Mouse (Mus musculus) lung, postnatal 36 days (tissue): ENCODE measurements at regions not wholly inside any gene's neighbourhood (a gene's known extent, or its start where the extent isn't known, plus 50 kb on each side); places are given as distances from the start of the nearest gene placed in this dataset.

ENCODE experiments used
- DNase-seq: peaks from one replicate; pipeline ENCODE4 v3.0.0; 2022; ENCODE audit warnings: mixed read lengths

GRCm38 (mm10) chr6:117427351-117428142 lies 259.2 kb downstream of the Cxcl12 start:
- peak; percentile 25 for DNase-seq

GRCm38 (mm10) chr6:117428441-117428840 lies 260.1 kb downstream of the Cxcl12 start:
- DNase-seq = no peak

DNA sequence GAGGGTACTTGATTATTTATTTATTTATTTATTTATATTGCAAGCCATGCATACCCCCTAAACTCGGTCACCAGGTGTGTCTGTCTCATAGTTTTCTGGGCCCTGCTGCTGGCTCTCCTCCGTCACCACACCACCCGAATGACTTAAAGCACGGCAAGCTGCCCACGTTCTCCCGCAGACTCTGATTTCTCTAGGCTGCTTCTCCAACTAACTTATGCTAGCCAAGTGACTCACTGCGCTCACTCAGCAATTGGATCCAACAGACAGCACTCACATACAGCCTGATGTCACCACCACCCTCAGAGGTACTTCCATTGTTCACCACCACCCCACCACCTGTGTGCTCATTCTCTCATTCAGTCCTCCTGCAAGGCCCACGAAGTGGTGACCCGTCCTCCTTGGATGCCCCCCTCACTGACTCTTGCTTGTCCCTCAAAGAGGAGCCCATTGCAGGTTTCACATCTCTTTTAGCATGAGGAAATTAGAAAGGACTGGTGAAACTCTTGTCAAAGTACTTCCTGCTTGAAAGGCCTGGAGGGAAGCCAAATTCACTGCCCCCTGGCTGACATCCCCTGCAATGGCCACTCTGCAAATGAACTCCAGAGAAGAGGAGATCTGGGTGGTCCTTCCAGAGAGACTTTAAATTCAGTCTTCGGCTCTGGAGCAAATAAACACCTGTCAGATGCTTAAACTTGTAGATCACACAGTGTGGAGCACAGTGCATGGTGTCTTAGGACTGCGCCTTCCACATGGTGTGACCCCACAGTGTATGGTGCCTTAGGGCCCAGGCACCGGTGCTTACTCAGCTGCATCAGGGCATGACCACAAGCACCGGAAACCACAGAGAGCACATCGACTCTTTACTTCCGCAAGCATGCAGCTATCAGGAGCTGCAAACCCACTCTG lies 262.8 kb downstream of the Cxcl12 start:
- DNase-seq = peak; percentile 62

DNA sequence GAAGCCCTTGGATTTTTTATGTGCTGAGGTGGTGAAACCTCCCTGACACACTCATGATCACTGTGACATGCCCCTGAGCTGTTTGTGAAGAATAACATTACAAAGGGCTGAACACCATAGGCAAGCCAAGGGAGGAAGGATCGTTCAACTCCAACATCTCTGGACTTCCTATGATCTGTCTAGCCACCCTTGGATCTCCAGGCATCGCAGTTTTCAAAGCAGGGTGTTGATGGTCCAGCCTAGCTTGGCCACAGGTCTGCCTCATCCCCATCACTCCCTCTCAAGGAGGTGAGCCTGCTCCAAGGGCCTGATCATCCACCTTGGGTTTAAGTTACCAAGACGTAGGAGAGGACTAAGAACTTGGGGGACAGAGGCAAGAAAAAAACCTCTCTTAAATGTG lies 268.5 kb downstream of the Cxcl12 start:
- no peak for DNase-seq

DNA sequence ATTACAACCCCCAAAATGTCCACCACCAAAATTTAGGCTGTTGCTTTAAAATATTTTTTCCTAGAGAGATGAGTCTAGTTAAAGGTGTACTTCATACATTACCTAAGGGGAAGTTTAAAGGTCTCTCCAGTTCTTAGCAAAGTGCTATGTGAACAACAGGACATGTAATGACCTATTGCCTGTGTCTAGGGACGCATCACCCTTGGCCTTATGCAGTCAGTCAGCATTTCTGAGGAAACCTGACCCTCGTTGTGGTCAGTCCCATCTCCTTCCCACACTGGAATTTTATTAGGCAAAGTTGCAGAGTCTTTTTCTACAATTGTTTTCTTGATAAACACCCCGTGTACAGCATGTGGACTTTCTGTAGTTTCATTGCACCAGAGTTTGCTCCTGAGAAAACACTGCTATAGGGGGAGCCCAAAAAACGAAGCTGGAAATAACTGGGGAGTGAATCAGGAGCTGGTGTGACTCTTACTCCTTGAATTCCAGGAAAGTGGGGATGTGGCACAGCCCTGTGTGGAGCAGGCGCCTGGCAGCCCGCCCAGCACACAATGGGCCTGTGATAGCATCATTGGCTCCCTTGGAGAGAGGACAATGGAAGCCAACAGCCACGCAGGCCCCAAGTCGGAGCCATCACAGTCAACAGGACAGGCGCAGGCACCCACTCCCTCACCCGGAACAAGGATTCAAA lies 269.2 kb downstream of the Cxcl12 start:
- DNase-seq = peak; percentile 88

DNA sequence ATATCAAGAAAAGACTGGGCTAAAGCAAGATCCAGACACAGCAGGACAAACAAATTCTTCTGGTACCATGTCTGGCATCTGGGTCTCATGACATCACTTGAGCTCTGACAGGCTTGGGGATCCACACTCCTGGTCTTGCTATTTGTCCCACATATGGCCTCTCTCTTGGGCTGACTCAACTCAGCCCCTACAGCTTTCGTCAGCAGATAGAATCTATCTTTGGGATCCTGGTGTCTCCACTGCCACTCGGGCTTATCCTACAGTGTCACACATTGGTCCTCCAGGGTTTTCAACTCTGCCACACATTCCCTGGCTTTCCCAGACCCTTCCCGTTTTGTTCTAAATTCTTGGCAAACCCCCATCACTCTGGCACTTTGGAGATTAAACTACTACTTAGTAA lies 280.3 kb downstream of the Cxcl12 start:
- DNase-seq = no peak

- DNase-seq = peak; percentile 43
Measured at GRCm38 (mm10) chr6:117451001-117451400, 282.7 kb downstream of the Cxcl12 start.

DNA sequence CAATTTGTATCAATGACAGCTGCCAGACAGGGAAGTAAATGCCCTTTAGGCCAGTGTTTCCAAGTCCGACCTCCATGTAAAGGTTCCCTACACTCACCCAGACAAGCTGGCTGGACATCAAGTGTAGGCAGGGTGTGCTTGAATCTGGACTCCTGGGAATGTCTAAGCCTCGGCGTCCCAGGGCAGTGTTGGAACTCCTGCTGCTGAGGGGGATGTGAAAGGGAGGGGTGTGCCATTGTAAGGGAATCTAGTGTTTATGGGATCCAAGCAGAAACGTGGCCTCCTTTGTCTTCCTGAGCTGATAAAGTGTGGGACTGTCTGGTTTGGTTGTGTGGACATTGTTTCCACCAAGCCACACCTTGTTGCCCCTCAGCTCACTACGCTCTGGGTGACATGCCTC lies 291.9 kb downstream of the Cxcl12 start:
- DNase-seq = peak; percentile 58

DNA sequence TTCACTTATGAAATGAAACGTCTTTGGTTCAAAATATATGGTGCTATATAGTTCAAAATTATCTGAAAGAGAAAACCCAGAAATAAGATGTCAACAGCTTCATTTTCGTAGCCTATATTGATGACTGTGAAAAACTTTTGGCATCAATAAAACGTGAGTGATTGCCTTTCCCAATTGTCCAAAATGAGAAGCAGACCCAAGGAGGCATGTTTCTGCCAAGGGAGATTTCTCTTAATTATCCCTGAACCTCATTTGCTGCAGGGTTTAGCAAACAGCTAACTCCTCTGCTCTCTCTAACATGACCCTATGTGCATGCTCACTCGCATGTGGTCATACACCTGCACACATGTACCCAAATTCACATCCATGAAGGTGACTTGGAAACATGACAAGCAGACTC lies 296.8 kb downstream of the Cxcl12 start:
- no peak for DNase-seq

GRCm38 (mm10) chr6:117465606-117466174 lies 297.4 kb downstream of the Cxcl12 start:
- no peak for DNase-seq

DNA sequence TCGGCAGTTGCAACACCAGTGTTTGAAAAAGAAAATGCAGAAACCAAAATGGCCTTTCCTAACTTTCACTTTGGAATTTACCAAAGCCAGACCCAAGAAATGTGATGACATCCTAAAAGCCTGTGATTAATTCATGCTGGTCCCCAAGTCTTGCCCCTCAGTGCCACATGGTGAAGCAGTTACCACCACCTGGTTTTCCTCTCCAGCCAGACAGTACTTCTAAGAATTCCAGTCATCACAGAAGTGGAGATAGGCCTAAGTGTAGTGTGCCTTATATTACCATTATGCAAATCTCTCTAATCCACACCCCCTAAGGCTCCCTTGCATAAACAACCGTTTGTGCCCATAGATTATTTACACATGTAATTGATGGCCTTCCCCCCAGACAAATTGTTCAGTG lies 311.0 kb downstream of the Cxcl12 start:
- DNase-seq = no peak

DNA sequence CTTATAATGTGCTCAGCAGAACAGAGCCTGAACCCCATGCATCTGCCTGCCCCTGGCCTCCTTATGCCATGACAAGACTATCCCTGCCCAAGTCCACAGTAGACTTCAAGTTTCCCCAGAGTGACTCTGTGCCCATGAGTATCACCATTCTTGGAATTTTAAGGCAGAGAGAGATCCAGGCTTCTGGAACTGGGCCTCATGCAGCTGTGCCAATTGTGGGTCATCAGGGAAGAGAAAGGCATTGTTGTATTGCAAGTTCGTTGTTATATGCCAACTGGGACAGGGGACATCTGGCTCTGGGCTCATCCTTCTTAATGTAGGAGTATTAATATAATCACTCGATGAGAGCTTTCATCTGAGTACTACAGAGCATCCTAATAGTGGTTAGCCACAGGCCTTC lies 312.1 kb downstream of the Cxcl12 start:
- DNase-seq = no peak

GRCm38 (mm10) chr6:117489161-117489560 lies 320.8 kb downstream of the Cxcl12 start:
- no peak for DNase-seq

- DNase-seq = peak; percentile 5
Measured at GRCm38 (mm10) chr6:117489761-117490396, 321.5 kb downstream of the Cxcl12 start.

- DNase-seq = no peak
Measured at GRCm38 (mm10) chr6:117494971-117495370, 326.6 kb downstream of the Cxcl12 start.

GRCm38 (mm10) chr6:117497337-117497736 lies 329.0 kb downstream of the Cxcl12 start:
- DNase-seq = no peak

DNA sequence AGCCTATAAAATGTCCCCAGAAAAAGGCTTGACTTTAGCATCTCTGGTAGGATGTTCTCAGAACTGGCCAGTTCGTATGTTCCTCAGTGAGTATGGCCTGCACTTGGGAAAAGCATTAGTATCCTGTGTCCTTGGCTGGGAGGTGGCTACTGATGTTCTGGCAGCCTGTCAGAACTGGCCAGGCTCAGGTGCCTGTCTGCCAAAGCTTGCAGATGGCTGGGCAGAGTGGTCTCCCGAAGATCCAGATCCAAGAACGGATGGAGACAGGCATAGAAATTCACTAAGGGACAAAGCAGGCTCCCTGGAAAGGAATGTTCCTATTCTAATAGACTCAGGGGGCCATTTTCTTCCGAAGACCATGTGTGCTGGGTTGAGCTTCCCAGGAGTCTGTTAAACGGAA lies 329.6 kb downstream of the Cxcl12 start:
- no peak for DNase-seq

DNA sequence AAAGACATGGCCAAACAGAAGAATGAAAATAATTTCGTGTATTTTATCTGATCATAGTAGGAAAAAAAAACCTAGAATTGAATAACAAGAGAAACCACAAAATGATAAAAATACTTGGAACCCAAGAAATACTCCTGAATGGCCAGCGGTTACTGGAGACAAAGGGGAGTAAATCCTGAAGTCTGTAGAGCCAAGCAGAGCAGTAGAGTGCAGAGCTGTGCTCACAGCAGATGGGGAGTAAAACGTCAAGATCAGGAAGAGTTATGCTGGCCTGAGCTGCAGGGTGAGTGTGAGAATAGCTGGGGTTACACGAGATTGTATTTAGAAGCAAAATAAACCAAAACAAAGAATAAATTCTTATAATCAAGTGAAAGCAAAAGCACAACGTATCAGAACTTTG lies 334.0 kb downstream of the Cxcl12 start:
- DNase-seq = no peak

GRCm38 (mm10) chr6:117504771-117505170 lies 336.2 kb upstream of the Zfp637 start:
- no peak for DNase-seq

- no peak for DNase-seq
Measured at GRCm38 (mm10) chr6:117505431-117505830, 335.5 kb upstream of the Zfp637 start.

- no peak for DNase-seq
Measured at GRCm38 (mm10) chr6:117506619-117507018, 334.4 kb upstream of the Zfp637 start.

DNA sequence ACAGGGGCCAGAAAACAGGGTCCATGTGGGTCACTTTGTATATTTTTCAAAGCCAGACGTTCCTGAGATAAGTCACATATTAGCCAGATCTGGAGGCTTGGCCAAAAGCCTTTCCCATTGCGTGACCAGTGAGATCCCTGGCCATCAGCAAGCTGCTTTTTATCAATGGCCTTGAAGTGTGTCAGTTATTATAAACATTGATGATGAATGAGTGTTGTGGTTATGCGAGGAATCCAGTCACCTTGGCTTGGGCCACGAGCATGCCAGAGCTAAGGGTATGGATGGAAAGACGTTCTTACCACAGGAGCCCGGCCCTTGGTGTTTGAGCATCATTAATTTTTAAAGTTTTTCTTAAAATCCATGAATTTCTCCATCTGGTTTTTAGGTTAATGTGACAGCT lies 332.1 kb upstream of the Zfp637 start:
- no peak for DNase-seq

DNA sequence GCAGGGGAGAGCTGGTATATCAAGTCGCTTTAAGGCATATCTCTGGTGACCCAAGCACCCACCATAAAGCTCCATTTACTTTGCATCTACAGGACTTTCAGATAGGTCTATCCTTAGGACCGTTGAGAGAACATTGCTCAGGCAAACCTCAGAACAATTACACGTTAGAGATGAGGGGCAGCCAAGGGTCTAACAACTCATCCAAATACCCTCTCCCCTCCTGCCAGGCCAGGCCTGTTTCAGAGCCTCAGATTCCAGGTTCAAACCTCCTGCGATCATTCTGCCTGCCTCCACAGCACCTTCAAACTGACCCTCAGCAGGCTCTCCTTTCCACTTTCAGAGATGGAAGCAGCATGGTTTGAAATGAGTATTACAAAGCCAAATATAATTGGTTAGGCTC lies 331.0 kb upstream of the Zfp637 start:
- DNase-seq = no peak
